Mouse (Mus musculus) layer of hippocampus, postnatal 14 days (tissue): ENCODE measurements at regions not wholly inside any gene's neighbourhood (a gene's known extent, or its start where the extent isn't known, plus 50 kb on each side); places are given as distances from the start of the nearest gene placed in this dataset.

ENCODE experiments used
- DNase-seq, 2 experiments: peaks; one replicate each; pipeline ENCODE4 v3.0.0; 2021 to 2022; ENCODE audit warnings: low spot score in 2 of 2, mixed read lengths in 1 of 2

- peak; percentile 22 to 63 for DNase-seq
Measured at GRCm38 (mm10) chr5:60516416-60516815, 1292.2 kb upstream of the G6pd2 start.
